Mouse (Mus musculus): ENCODE measurements around the gene Ndufab1.
A peak's percentile ranks its signal among the peaks of the same experiment; 100 is the strongest.
"Not testable (repeated sequence)": the region's sequence is repeated elsewhere in the genome, so short reads cannot be mapped to it uniquely, and the experiment has no call there.

Ndufab1 gene

DNA sequence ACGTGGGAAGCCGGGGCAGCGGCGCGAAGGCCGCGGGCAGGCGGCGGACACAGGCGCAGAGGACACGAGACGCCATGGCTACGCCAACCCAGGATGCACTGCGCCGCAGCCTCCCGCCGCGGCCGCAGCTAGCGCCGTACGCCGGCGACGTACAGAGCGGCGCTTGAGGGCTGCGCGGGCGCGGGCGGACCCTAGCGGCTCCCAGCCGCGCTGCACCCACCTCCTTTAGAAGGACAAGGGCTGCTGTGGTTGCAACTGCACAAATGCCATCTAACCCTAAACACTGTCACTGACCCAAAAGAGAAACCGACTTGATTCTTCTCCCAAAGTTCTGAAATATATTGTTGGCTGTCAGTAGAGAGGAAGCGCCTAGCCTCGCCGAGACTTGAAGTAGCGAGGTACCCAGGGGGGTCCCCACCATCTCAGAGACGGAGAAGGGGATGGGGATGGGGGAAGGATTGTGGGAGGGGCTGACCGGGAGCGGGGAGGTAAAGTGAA lies at the start of gene Ndufab1:
Gene Ndufab1 (minus strand): TSS at position 140 of the 498 bp plus-strand sequence.
- peak; percentile 90 to 93 for DNase-seq

DNA sequence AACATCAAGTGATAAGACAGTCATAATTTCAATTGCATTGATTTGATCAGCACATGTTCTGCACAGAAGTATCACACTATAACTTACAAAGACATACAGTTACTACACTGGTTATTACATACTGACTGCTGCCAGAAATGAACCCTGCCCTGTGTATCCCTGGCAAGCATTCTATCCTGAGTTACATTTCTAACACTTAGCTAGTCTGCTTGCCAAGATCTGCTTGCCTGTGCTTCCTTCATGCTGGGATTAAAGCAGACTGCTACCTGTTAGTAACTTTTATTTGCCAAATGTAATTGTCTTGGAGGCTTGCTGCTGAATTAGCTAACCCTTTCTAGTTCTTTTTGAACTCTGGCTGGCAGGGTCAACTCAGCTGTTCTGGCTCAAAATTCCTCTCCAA lies 39.3 kb upstream of the Ndufab1 start:
- DNase-seq: no peak

DNA sequence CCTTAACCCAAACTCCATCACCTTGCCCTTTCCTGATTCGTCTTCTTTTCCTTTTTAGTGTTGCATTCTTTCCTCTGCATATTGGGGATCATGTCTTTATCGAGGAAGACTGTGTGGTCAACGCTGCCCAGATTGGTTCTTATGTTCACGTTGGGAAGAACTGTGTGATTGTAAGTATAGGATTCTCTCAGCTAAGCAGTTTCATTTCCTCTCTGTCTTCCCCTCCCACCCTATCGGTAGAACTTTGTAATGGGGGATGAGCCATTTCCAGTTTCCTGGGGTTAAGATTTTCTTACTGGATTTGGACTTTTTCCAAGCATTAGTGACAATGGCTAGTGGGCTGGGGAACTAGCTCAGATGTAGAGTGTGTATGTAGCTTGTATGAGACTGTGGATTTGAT lies 36.5 kb upstream of the Ndufab1 start:
- DNase-seq: no peak

DNA sequence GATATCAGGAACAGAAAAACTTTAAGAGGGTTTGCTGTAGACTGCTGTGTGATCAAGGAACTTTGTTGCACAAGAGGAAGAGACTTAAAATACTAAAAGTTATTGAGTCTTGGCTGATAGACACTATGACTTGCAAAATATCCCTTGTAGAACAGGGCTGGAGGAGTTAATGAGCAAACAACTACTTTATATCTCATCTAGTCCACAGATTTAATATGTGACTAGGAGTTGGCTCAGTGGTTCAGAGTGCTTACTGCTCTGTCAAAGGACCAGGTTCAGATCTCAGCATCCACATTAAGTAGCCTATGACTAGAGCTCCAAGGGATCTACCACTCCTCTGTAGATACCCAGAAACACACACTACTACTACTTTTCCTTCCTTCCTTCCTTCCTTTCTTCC lies 35.4 kb upstream of the Ndufab1 start:
- DNase-seq: no peak

DNA sequence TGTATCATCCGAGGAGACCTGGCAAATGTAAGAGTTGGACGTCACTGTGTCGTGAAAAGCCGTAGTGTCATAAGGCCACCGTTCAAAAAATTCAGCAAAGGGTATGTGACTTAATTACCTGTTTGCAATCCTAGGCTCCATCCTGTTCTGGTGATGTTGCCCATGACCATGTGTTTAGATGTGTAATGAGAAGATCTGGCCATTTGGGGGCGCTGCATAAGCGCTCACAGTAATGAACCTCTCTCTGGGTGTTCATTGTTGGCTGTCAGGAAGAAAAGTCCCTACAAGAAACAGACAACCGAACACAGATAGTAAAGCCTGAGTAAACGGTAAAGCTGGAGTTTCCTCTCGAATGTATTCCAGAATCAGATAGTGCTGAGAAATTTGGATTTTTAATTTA lies 33.4 kb upstream of the Ndufab1 start:
- peak; percentile 14 to 33 for DNase-seq

DNA sequence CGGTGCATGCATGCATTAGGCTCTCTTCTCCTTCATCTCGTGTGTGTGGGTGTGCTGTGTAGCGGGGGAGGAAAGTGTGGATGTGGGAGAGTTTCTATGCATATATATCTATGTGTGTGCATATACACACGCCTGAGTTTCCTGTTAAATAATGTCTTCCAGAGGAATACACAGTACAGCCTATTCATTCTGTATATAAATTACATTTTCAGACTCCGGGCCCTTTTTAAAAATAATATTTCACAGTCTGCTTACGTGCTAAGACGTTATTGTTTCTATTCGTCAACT lies 31.6 kb upstream of the Ndufab1 start:
- no peak for DNase-seq

DNA sequence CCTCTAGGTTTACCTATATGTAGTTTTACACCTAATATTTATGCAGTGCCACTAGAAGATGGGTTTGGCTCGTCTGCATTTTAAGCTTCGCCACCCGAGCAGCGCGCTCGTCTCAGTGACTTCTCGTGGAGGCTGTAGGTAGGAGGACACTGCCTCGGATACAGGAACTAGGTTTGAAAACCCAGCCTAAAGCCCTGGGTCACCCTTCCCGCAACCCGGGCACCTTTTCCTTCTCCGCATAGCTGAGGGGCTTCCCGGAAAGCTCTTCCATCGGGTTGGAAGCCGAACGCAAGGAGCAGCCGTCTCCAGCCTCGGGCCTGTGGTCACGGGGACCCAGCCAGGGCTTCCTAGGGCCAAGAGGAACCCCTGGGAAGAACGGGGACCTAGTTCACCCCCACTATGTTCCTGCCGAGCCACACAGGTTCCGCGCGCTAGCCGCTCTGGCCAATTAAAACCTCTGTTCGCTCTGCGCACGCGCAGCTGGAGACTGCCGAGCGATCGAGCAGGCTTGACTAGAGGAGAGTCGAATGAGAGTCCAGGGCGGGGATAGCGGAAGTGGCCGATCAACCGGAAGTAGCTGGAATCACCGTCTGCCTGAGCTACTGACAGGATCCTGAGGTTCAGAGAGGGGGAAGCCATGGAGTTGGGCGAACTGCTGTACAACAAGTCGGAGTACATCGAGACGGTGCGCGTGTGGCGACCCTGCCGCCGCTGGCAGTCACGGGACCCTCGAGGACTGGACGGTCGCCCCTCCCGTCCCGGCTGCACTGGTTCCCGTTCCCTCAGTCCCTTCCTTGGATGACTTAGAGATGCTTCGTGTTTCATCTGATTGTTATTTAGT lies 31.0 kb upstream of the Ndufab1 start, which contains the start of the genes Palb2 and Dctn5:
Gene Palb2 (minus strand): TSS at position 489 of the 841 bp plus-strand sequence.
Gene Dctn5 (plus strand): TSS at position 545 of the 841 bp plus-strand sequence.
- DNase-seq: peak; percentile 98

DNA sequence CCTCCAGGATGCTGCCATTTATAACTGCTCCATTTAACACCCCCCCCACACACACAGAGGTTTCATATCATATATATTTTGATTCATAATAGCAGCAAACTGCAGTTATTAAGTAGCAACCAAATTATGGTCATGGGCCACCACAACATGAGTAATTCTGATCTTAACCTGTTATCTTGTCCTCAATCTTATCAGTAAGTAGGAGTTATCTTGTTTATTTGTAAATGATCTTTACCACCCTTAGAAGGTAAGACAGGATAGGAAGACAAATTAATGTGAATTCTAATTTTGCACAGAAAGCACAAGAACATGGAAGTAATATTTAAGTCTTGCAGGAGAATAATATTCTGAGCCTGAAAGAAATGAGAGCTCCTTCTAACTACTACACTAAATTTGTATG lies 30.1 kb upstream of the Ndufab1 start:
- no peak for DNase-seq

DNA sequence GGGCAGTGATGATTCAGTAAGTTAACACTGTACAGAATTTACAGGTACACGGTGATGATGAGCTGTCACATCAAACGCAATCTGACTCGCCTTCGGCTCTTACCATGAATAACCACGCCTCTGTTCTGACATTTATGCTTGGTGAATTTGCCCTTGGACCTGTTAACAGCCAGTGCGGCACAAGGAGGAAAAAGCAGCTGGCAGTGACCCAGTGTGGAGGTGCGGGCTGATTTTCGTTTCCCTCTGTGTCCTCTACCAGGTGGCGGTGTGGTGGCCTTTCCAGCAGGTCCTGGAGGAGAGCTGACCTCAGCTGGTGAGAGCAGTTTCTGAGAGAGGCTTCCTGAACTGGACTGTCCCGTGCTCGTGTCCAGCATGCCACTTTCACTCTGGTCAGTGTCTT lies 25.3 kb upstream of the Ndufab1 start:
- no peak for DNase-seq

DNA sequence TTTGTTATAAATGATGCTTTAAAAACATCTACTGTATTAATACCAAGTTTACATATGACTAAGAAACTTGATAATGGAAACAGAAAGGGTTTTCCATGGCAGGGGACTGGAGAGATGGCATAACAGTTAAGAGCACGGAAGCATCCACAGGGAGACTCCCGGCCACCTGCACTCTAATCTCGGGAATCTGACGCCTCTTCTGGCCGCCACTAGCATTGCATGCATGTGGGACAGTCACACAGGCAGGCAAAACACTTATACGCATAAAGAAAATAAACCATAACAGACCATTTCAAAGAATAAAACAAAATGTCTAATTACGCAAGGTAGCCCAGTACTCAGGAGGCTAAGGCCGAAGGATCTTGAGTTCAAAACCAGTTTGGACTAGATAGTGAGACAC lies 23.9 kb upstream of the Ndufab1 start:
- peak; percentile 6 to 13 for DNase-seq

DNA sequence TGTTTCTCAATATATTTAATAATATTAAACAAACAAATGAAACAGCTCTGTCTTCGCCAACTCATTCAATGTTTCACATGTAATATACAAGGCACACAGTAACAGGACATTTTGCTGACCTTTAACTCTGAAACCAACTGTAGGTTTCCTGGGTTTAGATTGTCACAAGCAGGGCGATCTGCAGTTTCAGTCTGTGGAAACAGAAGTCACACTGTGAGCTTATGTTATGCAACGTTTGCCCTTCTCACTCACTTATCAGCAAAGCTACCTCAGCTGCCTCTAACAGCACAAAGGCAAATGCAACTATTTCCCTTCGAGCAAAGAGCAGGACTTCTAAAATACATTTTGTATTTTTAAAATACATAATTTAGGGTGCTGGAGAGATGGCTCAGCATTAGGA lies 21.8 kb upstream of the Ndufab1 start:
- DNase-seq: no peak

DNA sequence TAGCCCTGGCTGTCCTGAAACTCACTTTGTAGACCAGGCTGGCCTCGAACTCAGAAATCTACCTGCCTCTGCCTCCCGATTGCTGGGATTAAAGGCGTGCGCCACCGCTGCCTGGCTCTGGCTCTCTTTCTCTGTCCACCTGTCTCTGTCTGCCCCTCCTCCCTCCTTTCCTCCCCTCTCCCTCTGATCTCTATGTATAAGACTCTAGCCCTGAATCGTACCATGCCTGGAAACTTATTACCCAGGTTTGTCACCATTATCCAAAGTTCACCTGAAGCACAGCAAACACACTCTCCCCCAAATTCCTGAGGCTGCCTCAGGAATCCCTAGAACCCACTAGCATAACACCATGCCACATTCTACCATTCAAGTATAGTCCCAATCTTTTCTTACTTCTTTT lies 6.5 kb upstream of the Ndufab1 start:
- DNase-seq: peak in 1 of 2 experiments; percentile 13

DNA sequence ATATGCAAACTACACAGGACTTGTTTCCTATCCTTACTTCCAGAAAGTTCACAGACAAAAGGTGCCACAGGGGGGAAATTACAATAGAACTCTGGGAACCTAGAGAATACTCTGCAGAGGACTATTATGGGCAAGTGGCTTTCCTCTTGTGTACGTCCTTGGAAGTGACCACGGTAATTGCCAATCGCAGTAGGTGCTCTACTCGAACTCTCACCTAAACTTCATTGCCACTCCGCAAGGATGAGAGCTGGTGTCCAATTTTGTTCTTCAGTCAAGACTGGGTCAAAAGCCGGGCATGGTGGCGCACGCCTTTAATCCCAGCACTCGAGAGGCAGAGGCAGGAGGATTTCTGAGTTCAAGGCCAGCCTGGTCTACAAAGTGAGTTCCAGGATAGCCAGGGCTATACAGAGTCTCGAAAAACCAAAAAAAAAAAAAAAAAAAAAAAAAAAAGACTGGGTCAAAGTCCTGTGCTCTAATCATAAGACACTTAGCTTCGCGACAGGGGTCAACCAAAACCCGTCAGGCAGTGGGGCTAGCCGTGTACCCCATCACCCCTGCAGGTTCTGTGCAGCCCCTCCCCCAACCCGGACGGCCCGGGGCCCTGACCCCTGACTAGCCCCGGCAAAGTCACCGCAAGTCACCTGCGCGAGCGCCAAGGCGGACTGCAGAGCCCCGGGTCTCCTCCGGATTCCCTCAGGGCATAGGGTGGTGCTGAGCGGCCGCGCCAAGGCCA lies 506 bp downstream of the Ndufab1 start:
- DNase-seq: not testable (repeated sequence)

DNA sequence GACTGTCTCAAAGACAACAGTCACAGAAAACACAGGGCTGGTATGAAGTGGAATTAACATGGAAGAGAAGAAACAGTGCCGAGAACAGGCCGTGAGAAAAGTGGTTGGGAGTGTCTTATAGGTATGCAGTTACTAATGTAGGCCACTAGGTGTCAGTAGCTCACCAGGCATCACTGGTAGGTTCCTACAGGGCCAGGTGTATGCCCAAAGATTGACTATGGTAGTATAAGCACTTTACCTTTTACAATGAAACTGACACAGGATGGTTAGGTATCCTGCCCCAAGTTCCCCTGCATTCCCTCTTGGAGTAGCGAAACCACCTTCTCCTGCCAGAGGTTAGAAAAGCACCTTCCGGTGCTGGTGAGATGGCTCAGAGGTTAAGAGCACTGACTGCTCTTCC lies 2.5 kb downstream of the Ndufab1 start:
- peak; percentile 28 to 55 for DNase-seq

DNA sequence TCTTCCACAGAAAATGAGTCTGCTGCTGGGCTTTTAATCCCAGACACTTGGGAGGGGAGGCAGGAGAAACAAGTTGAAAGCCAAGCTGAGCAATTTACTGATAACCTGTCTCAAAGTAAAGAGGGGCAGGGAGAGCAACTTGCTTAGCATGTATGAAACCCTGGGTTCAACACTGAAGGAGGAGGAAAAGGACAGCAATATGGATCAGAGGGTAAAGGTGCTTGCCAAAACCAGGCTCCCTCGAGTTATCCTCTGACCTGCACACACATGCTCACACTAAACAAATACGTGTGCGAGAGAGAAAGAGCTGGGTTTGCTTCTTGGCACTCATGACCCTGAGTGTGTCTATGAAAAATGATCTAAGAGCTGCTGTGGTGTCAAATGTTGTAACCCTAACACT lies 3.7 kb downstream of the Ndufab1 start:
- no peak for DNase-seq

DNA sequence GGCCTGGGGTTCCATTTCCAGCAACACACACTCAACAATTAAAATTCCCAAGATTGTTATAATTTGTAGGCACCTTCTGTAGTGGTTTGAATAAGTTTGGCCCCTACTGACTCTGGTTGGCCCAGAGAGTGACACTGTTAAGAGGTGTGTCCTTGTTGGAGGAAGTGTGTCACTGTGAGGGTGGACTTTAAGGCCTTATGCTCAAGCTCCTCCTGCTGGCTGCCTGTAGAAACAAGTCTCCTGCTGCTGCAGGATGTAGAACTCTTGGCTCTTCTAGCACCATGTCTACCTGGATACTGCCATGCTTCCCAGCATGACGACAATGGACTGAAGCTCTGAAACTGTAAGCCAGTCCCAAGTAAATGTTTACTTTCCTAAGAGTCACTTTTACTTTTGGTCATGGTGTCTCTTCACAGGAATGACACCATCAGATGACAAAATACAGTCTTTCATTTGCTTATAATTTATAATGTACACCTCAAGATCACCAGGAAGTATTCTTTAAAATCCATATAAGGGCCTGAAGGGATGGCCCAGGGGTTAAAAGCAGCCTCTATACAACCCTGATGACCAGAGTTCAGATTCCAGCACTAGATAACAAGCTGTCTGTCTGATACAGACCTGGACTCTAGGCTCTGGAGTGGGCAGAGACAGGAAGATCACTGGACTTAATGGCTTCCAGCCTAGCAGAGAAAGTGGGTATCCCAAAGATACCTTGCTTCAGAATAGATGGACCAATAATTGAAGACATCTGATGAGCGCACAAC lies 6.9 kb downstream of the Ndufab1 start:
- DNase-seq: no peak

DNA sequence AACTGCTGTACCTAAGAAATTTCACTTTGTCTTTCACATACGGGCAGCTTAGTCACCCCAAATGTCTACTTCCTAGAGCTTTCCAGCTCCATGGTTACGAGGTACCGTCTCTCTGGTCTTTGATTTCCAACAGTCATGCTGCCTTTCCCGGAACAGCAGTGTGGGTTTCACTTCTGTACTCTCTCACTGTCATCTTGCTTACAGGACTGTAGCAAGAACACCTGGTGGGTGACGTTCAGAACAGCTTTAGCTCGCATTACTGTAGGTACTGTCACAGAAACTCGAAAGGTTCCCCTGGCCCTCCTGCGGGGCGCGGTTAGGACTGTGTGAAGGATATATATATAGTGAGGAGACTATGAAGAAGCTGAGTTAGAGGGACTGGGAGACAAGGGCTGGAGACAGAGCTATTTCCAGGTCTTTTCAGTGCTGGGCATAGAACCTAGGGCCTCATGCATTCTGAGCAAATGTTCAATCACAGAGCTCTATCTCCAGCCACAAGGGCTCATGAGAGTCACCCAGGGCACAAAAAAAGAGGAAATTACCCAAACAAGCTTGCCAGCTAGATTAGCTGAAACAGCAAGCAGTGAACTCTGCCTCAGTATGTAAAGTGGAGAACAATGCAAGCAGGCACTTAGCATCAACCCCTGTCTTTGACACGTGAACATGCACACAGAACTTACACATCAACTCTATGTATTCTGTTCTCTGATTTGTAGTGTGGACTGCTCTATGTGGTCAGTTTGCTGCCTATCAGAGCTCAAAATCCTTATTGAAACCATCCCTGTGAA lies 14.3 kb downstream of the Ndufab1 start:
- no peak for DNase-seq

DNA sequence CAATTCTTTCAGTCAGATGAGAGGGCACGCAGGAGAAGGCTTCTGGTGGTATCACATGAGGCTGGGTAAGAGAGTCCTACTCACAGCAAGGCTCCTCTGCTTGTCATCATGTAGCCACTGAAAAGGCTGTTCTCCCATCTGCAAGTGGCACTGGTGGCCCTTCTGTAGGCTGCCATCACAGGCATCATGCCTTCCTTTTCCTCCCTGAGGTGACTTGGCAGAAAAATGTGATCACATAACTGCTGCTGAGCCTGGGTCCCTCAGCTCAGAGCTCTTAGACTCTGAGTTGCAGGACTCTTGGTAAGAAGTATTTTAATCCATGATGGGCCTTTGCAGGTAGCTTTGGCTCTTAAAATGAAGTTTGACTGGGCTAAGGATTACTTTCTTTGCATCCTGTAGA lies 20.6 kb downstream of the Ndufab1 start:
- no peak for DNase-seq

DNA sequence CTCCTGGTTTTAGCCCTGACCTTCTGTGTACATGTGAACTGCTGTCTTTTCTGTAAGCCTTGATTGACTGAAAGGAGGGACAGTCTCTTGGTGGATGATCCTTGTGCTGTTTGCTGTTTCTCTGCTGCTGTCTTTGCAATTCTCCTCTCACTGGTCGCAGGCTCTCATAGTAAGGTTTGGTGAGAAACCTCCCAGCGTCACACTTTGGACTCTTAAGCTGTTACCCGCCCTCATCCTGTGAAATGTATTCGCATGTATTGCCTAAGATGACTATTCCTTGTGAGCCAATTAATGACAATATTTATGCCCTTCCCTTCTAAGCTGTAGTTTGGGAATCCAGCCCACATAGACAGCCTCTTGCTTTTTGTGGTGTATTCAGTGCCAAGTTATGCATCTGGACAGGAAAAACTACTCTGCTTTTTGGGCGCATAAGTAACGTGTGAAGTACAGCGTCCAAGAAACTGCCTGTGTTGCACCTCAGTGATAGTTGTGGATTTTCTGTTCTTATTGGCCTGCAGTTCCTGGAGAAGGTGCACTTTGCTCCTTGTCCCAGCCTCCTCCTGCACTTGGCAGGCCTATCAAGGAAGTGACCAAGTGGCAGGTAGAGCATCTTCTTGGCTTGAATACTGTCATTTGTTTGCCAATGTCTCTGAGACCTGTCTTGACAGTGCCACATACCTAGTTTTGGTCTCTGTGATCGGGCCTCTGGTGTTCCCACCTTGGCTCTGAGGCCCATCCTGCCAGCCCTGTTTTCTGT lies 21.7 kb downstream of the Ndufab1 start:
- DNase-seq: no peak

DNA sequence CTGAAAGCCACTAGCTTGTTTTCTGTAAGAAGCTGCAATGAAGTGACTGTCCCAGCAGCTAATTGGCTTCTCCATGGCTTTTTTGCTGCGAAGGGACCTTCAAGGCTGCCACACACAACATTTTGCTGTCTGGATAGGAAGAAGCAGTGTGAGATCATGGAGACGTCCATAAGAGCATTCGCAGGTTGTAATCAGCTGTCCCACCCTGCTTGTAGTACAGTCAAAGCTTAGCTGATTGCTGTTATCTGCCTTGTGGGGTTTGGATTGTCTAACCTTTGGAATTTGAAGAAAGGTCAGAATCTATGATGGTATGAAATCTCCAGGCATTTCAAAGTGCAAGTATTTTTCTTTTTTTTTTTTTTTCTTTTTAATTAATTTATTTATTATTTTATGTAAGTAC lies 27.3 kb downstream of the Ndufab1 start:
- no peak for DNase-seq

DNA sequence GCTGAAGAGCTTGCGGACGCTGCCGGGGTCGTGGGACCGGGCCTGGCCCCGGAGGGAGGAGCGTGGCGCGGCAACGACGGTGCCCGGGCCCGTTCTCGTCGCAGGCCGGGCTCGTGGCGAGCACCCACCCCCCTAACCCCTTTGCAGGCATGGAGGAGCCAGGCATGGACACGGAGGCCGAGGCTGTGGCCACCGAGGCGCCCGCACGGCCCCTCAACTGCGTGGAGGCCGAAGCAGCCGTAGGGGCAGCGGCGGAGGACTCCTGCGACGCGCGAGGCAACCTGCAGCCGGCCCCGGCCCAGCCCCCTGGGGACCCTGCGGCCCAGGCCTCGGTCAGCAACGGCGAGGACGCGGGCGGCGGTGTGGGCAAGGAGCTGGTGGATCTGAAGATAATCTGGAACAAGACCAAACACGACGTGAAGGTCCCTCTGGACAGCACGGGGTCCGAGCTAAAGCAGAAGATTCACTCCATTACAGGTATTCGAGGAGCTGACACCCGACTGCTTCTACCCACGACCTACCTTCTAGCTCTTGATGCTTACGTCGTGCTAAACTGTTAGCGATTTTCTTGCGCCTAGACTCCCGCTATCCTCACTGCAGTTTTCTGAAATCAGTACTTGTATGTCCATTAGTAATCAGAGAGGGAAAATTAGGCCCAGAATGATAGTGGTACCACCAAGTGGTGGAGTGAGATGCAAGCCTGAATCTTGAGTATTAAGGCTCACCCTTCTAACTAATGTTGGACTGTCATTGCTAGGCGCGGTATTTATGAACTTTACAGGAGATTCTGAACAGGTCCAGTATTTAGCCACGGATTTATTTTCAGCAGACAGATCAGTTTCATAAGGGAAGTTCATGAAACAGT lies 33.9 kb downstream of the Ndufab1 start:
- DNase-seq: no peak

All from kidney, postnatal 4 days (tissue).